Mouse (Mus musculus): ENCODE results near the gene Zmynd12. TPM values are rescaled to one million over a fixed set of nuclear protein-coding genes. Genes with fewer than 3 reads are reported as not detected.

Zmynd12 gene
- polyA plus RNA-seq, 1 experiment = not detected

DNA sequence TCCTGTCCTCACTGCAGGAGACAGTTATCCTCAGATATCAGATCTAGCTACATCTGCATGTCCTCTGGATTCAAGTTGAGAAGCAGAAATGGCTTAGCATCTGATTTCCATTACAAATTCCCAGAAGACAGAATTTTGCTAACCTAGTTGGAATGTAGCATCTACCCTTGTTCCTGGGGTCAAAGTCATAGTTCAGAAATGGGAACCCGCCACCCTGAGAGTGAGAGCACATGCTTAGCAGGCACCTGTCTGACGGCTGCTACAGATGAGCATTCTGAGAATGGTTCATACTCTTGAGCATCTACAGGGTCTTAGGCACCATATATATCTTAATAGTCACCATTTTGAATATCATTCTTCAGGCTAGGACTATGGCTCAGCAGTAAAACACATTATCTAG, 15.3 kb downstream of the Zmynd12 start:
- Histone ChIP-seq H3K4me3 (replicated peaks) (no peak overlapping the region), H3K27me3 (ENCODE audit: control insufficient read depth) (peaks cover 11% of the 10 kb centered on the region), H3K9me3 (ENCODE audit: control insufficient read depth, low read length) (no peaks in the 10 kb centered on the region; the same call in 1 of the 2 replicates), H3K36me3 (ENCODE audit: control insufficient read depth) (no peaks in the 10 kb centered on the region), H3K4me1 (ENCODE audit: control insufficient read depth) (peaks cover 13% of the 10 kb centered on the region)
- TF ChIP-seq GATA1 (IDR thresholded peaks at IDR 0.05; ENCODE audit: low read length) = no peak
- no peak for TF ChIP-seq TAL1 (IDR thresholded peaks at IDR 0.05; ENCODE audit: low read length)

DNA sequence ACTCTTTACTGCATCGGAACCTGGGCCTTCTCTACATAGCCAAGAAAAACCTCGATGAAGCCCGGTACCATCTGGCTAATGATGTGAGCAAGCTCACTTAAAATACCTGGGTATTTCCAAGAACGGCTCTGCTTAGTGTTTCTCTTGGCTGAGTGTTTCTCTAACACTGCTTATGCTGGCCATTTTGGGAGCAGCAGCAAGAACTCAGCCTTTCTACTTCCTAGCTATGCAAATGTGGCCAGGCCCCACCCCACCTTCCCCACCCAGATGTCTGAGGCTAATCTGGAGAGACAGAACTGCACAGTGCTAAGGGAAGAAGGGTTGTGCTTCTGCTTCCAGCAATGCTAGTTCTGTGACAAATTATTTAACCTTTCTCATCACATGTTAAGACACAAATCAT, 19.2 kb downstream of the Zmynd12 start:
- Histone ChIP-seq H3K27me3 (ENCODE audit: control insufficient read depth) (peaks cover 8% of the 10 kb centered on the region), H3K4me1 (ENCODE audit: control insufficient read depth) (peaks cover 15% of the 10 kb centered on the region), H3K4me3 (replicated peaks) (no peak overlapping the region), H3K36me3 (ENCODE audit: control insufficient read depth) (no peaks in the 10 kb centered on the region), H3K9me3 (ENCODE audit: control insufficient read depth, low read length) (no peaks in the 10 kb centered on the region)
- TF ChIP-seq GATA1 (IDR thresholded peaks at IDR 0.05; ENCODE audit: low read length) (no peak), TAL1 (IDR thresholded peaks at IDR 0.05; ENCODE audit: low read length) (no peak)

DNA sequence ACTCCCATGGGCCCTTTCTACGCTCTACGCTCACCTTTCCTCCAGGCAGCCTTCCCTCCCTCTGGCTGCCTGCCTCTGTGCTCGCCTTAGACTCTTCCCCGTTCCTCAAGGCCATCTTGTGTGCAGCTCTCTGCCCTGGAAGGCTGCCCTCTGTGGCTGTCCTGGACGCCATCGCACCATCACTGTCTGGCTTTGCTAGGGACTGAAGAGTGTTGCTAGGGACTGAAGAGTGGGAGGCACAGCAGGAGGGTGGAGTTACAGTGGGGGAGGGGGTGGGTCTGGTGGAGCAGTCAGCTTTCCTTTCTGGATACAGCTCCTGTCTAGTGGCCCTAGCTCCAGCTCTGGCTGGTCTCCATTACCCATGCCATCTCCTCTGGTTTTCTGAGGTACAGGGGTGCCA, 19.9 kb downstream of the Zmynd12 start:
- TF ChIP-seq GATA1 (IDR thresholded peaks at IDR 0.05; ENCODE audit: low read length) = no peak
- no peak for TF ChIP-seq TAL1 (IDR thresholded peaks at IDR 0.05; ENCODE audit: low read length)

DNA sequence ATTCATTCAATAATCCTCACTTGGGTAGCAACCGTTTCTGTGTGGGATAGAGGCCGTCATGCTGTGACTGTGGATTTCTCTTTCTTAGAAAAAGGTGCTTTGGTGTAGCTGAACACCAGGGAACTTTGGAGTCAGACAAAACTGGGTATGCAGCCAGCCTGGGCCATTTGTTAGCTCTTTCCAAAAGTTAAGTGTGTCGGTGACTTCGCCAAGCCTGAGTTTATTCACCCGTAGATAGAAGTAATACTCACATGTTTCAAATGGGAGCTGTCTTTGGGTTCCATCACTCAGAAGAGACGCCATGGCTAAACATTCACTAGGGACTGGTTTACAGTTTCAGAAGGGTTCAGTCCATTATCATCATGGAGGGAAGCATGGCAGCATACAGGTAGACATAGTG, 24.6 kb downstream of the Zmynd12 start:
- TF ChIP-seq GATA1 (IDR thresholded peaks at IDR 0.05; ENCODE audit: low read length) (no peak), TAL1 (IDR thresholded peaks at IDR 0.05; ENCODE audit: low read length) (no peak)
- Histone ChIP-seq H3K4me1 (ENCODE audit: control insufficient read depth) (peaks cover 7% of the 10 kb centered on the region), H3K4me3 (replicated peaks) (no peak overlapping the region), H3K9me3 (ENCODE audit: control insufficient read depth, low read length) (no peaks in the 10 kb centered on the region), H3K36me3 (ENCODE audit: control insufficient read depth) (no peaks in the 10 kb centered on the region), H3K27me3 (ENCODE audit: control insufficient read depth) (peaks cover 3% of the 10 kb centered on the region; the same call in 1 of the 2 replicates)

More for the DNA sequence above, 19.9 kb downstream of the Zmynd12 start:
- H3K9me3 ChIP-seq (ENCODE audit: control insufficient read depth, low read length) = no peaks in the 10 kb centered on the region
- H3K36me3 ChIP-seq (ENCODE audit: control insufficient read depth) = no peaks in the 10 kb centered on the region
- H3K4me1 ChIP-seq (ENCODE audit: control insufficient read depth) = peaks cover 15% of the 10 kb centered on the region
- H3K27me3 ChIP-seq (ENCODE audit: control insufficient read depth) = peaks cover 5% of the 10 kb centered on the region; the same call in 1 of the 2 replicates
- H3K4me3 ChIP-seq (replicated peaks) = no peak overlapping the region

DNA sequence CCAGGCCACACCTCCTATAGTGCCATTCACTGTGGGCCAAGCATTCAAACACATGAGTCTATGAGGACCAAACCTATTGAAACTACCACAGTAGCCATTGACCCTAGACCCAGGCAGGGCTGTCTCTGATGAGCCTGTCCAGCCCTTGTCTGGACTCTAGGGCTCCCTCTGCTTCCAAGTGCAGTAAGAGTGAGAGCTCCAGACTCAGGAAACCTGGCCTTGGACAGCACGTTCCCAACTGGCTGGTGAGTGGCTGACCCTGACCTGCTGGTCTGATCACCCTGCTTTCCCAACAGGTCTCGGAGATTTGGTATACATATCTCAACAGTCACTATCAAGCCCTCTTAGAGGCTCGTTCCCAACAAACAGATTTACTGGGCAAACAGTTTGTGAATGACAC, 25.2 kb downstream of the Zmynd12 start:
- Histone ChIP-seq H3K9me3 (ENCODE audit: control insufficient read depth, low read length) (no peaks in the 10 kb centered on the region), H3K4me1 (ENCODE audit: control insufficient read depth) (0 out of 2 replicates have a peak, but pooled peaks cover 2% of the 10 kb centered on the region), H3K4me3 (replicated peaks) (no peak overlapping the region), H3K27me3 (ENCODE audit: control insufficient read depth) (no peaks in the 10 kb centered on the region), H3K36me3 (ENCODE audit: control insufficient read depth) (no peaks in the 10 kb centered on the region)
- TF ChIP-seq TAL1 (IDR thresholded peaks at IDR 0.05; ENCODE audit: low read length) (no peak), GATA1 (IDR thresholded peaks at IDR 0.05; ENCODE audit: low read length) (no peak)

DNA sequence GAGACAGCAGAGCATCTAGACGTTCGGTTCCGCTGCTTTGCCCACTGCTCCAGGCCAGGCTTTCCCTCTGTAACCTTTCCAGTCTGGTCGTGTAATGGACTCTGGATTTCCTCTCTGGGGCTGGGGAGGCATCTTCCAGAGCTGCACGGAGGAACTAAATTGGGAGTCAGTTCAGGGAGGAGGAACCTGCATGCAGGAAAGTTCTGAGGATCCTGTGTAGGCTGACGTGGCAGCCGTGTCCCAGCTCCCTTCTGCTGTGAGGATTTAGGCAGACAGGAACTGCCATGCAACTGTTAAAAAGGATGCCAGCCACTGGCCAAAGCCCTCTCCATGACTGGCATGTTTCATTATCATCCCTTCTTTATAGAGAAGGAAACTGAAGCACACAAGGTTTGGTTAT, 27.8 kb downstream of the Zmynd12 start:
- Histone ChIP-seq H3K4me1 (ENCODE audit: control insufficient read depth) (0 out of 2 replicates have a peak, but pooled peaks cover 2% of the 10 kb centered on the region), H3K36me3 (ENCODE audit: control insufficient read depth) (no peaks in the 10 kb centered on the region), H3K4me3 (replicated peaks) (no peak overlapping the region), H3K9me3 (ENCODE audit: control insufficient read depth, low read length) (no peaks in the 10 kb centered on the region), H3K27me3 (ENCODE audit: control insufficient read depth) (no peaks in the 10 kb centered on the region)
- TF ChIP-seq GATA1 (IDR thresholded peaks at IDR 0.05; ENCODE audit: low read length) (no peak), TAL1 (IDR thresholded peaks at IDR 0.05; ENCODE audit: low read length) (no peak)

DNA sequence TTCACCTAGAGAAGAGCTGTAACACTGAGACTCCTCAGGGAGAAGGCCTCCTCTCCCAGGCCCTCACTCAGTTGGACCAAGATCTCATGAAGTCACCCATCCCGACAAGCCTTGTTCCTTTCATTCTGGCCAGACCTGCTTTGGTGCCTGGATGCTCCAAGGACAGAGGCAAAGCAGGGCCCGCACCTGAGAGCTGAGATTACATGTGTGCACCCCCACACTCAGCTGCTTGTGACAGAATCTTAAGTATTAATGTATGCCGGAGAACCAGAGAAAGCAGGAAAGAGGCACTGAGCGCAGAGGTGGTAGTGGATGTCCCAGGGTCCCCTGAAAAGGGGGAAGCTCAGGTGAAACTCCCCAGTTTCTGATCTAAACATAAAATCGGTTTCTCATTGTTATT, 30.5 kb downstream of the Zmynd12 start:
- no peaks in the 10 kb centered on the region for H3K4me1 ChIP-seq (ENCODE audit: control insufficient read depth)
- H3K27me3 ChIP-seq (ENCODE audit: control insufficient read depth) = no peaks in the 10 kb centered on the region
- H3K4me3 ChIP-seq (replicated peaks) = no peak overlapping the region
- TF ChIP-seq GATA1 (IDR thresholded peaks at IDR 0.05; ENCODE audit: low read length) (no peak), TAL1 (IDR thresholded peaks at IDR 0.05; ENCODE audit: low read length) (no peak)
- no peaks in the 10 kb centered on the region for H3K9me3 ChIP-seq (ENCODE audit: control insufficient read depth, low read length)
- no peaks in the 10 kb centered on the region for H3K36me3 ChIP-seq (ENCODE audit: control insufficient read depth)

DNA sequence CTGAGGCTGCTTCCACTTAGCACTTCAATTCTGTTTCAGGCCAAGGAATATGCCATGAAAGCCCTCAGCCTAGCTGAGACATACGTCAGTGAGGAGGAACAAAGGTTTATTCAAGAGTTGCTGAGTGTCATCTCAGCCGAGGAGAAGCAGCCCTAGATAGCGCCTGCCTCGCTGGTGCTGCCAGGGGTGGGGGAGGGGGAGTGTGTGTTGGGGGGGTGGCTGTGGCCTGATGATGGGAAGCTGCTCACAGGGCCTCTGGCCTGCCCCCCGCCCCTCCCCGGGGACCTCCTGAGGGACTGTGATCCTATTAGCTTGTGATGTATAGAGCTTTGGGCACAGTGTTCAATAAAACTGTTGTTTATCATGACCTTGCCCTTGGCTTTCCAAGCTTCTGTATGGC, 30.9 kb downstream of the Zmynd12 start:
- Histone ChIP-seq H3K36me3 (ENCODE audit: control insufficient read depth) (no peaks in the 10 kb centered on the region), H3K9me3 (ENCODE audit: control insufficient read depth, low read length) (no peaks in the 10 kb centered on the region), H3K4me3 (replicated peaks) (no peak overlapping the region), H3K4me1 (ENCODE audit: control insufficient read depth) (no peaks in the 10 kb centered on the region), H3K27me3 (ENCODE audit: control insufficient read depth) (no peaks in the 10 kb centered on the region)
- TF ChIP-seq GATA1 (IDR thresholded peaks at IDR 0.05; ENCODE audit: low read length) (no peak), TAL1 (IDR thresholded peaks at IDR 0.05; ENCODE audit: low read length) (no peak)

DNA sequence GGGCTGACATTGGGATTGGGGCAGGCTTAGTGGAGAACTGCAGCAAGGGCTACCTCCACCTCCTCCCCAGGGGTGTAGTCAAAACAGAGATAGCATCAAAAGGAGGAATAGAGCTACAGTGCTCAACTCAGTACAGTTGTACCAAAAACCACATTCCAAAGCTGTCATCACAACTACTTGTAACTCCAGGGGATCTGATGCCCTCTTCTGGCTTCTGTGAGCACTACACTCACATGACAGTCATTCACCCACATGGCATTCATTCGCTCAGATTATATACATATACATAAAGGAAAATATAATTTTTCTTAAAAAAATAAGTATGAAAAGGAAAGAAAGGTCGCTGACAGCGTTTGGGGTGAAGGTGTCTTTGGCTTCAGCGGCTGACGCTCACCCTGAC, 37.7 kb downstream of the Zmynd12 start:
- H3K4me3 ChIP-seq (replicated peaks) = no peak overlapping the region
- no peaks in the 10 kb centered on the region for H3K4me1 ChIP-seq (ENCODE audit: control insufficient read depth)
- no peaks in the 10 kb centered on the region for H3K9me3 ChIP-seq (ENCODE audit: control insufficient read depth, low read length)
- no peaks in the 10 kb centered on the region; the same call in 1 of the 2 replicates for H3K27me3 ChIP-seq (ENCODE audit: control insufficient read depth)
- no peaks in the 10 kb centered on the region for H3K36me3 ChIP-seq (ENCODE audit: control insufficient read depth)
- no peak for TF ChIP-seq GATA1 (IDR thresholded peaks at IDR 0.05; ENCODE audit: low read length)
- TF ChIP-seq TAL1 (IDR thresholded peaks at IDR 0.05; ENCODE audit: low read length) = no peak

DNA sequence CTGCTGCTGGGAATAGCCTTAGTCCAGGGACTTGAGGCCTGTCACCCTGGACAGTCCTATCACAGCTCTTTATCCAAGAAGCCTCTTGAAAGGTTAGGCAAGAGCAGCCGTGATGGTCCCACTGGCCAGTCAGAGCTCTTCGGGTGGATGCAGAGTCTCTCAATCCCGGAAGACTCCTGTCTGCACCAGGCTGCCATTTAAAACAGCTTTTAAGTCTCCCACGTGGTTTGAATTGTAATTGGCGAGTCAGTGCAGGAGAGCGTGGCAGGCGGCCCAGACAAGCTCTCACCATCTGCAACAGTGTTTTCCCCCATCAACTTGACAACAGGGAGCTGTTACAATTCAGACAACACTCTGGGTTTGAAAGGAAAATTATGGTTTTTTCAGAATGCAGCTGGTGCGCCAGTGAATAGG, 38.1 kb downstream of the Zmynd12 start:
- TF ChIP-seq TAL1 (IDR thresholded peaks at IDR 0.05; ENCODE audit: low read length) (no peak), GATA1 (IDR thresholded peaks at IDR 0.05; ENCODE audit: low read length) (no peak)
- Histone ChIP-seq H3K27me3 (ENCODE audit: control insufficient read depth) (no peaks in the 10 kb centered on the region; the same call in 1 of the 2 replicates), H3K4me1 (ENCODE audit: control insufficient read depth) (no peaks in the 10 kb centered on the region), H3K36me3 (ENCODE audit: control insufficient read depth) (no peaks in the 10 kb centered on the region), H3K4me3 (replicated peaks) (no peak overlapping the region), H3K9me3 (ENCODE audit: control insufficient read depth, low read length) (no peaks in the 10 kb centered on the region)

Measured in erythroblast, embryonic 14.5 days (primary cell).